Mouse (Mus musculus) left cerebral cortex, adult 2 months (tissue): ENCODE data around the gene Znrf2. TPM values are rescaled to one million over a fixed set of nuclear protein-coding genes. Genes with fewer than 3 reads are reported as not detected.
"Not testable (repeated sequence)": the region's sequence is repeated elsewhere in the genome, so short reads cannot be mapped to it uniquely, and the experiment has no call there.

ENCODE experiments used
- DNase-seq, 2 experiments: peaks; one replicate each; pipeline ENCODE4 v3.0.0; 2021 to 2022; ENCODE audit warnings: low spot score in 2 of 2, mixed read lengths in 1 of 2; ENCODE audit errors: extremely low spot score in 1 of 2
- H3K27ac ChIP-seq: fragments of 200-600 bp; 2 replicates; pipeline ENCODE4 v1.8.1; 2022
- H3K4me3 ChIP-seq: fragments of 200-600 bp; 2 replicates; pipeline ENCODE4 v1.8.1; 2022
- CTCF ChIP-seq: fragments of 200-600 bp; IDR thresholded peaks from 2 replicates; pipeline ENCODE4 v1.8.1; 2022; ENCODE audit warnings: antibody characterized with exemption, mild to moderate bottlenecking, moderate library complexity
- intact Hi-C: fragments of 180-260 bp; cut with DNase I; formaldehyde crosslinking; loops from one replicate; pipeline ENCODE4 v1.15.1; 2025
- total RNA-seq, 2 experiments: library from RNA; stranded (reverse); gene quantifications; 2 replicates each; pipeline ENCODE4 v1.2.3; 2021

The Znrf2 gene
- total RNA-seq, 2 experiments from 2014 or later: 13.7 to 14.1 TPM

DNA sequence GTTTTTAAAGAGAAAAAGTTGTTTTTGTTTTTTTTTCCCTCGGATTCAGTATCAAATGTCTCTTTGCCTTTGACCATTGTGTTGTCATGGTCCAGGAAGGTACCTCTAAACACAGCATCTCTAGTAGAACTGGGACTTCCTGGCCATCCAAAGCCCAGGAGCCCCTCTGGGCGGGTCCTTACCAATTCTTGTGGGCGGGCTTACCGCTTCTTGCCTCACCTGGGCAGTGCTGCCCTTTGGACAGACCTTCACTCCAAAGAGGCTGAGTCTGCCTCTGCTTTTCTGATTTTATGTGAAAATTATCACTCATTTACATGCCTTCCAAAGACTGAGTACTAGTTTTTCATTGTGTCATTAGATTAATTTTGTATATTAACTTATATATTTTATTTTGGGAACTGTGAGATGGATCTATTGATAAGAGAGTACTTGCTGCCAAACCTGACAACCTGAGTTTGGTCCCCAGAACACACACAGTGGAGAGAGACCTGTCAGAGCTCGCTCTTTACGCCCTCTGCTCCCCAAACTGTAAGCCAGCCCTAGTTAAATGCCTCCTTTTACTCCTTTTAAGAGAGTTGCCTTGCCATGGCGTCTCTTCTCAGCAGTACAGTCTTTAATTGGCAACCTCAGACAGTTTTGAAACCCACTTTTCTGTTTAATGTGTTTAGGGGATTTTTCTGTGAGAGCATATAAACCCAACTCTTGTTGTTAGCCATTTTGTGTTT lies 13.5 kb downstream of the Znrf2 start:
- intact Hi-C loops: no loop called here
- Histone ChIP-seq H3K4me3 (no peak overlapping the region), H3K27ac (no peak overlapping the region)
- no peak for TF ChIP-seq CTCF
- DNase-seq: no peak

DNA sequence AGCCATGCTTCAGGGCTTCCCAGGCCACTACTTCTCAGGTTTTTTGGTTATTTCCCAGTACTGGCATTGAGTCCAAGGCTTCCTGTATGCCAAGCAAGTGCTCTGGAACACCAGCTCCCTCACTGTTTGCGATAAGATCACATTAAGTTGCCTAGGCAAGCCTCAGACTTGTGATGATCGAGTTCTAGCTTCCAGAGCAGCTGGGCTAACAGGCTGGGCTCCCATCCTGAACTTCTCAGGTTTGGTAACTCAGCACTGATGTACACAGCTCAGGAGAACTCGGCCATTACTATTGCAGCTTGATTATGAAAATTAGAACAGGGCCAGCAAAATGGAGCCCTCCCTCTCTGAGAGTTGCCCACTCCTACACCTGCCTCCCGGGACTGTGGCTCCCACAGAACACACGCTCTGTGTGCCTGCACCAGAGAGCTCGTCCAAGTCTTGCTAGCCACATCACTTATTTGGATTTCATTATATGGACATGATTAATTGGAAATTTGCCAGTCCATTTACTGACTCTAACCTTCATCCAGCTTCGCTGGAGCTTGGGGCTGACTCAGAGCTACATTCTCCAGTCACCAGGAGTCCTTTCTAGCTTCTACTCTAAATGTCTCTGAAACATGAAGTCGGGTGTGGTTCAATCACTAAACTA lies 14.5 kb downstream of the Znrf2 start:
- intact Hi-C loops: no loop called here
- Histone ChIP-seq H3K27ac (no peak overlapping the region), H3K4me3 (no peak overlapping the region)
- no peak for DNase-seq
- no peak for TF ChIP-seq CTCF

DNA sequence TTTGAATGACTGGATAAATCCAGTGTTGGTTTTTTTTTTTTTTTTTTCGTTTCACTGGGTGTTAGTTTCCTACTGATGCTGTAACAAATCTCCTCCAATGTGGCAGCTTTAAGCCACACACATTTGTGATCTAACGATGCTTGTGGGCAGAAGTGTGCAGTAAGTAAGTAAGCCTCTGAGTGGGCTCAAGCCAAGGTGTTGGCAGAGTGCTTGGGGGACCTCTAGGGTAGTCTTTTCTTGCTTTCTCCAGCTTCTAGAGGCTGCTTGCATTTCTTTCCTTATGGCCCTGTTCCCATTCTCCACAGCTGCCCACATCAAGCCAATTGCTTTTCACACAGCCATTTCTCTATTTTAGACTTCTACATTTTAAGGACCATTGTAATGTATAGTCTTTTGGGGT lies 16.7 kb downstream of the Znrf2 start:
- no peak for DNase-seq
- intact Hi-C loops: no loop called here
- Histone ChIP-seq H3K4me3 (no peak overlapping the region), H3K27ac (no peak overlapping the region)
- no peak for TF ChIP-seq CTCF

DNA sequence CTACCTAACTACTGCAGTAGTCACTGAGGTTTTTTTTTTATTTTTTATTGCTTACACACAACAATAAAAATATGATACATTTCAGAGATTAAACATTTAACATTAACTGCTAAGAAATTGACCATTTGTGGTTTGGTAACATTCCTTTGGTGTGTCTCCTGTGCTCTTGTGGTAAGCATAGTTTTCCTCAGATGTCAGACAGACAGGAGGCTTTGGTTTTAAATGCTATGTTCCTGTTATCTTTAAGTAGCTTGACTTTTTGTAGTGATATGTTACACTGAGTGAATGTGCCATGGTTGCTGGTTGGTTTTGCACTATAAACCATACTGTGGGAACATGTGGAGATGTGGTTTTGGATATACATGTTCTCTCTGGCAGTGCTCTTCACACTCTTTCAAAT lies 19.9 kb downstream of the Znrf2 start:
- DNase-seq: no peak
- Histone ChIP-seq H3K27ac (no peak overlapping the region), H3K4me3 (no peak overlapping the region)
- TF ChIP-seq CTCF: no peak
- intact Hi-C loops: no loop called here

DNA sequence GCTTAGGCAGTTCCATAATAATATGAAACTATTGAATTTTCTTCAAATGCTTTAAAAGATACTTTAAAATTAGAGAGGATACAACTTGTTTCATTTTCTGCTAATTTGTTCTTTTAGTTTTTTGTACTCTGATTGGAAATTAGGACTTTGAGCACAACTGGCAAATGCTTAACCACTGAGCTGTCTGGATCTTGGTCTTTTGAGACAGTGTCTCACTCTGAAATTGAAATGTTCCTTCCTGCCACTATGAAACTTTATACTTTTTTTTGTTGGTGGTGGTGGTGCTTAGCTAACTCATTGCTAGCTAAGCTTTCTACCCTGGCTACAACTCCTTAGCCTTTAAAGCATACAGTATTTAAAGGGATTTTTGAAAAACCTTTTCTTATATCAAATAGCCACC lies 24.7 kb downstream of the Znrf2 start:
- no peak for DNase-seq
- intact Hi-C loops: no loop called here

DNA sequence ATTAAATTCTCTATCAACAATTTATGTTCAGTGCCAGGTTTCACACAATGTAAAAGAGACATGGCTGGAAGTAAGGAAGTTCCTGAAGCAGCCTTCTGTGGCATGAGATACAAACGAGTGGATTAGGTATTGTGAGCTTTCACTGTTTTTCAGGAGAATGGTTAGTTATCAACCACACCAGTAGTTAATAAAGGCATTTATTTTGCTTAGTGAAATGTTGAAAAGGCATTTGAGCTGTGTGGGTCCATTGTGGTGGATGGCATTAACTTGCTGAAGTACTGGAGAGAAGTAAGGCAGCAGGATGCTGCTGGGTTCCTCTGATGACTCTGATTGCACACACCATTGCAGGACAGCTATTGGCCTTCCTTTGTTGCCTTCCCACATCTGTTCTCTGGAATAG lies 25.3 kb downstream of the Znrf2 start:
- no peak for TF ChIP-seq CTCF
- intact Hi-C loops: no loop called here
- H3K27ac ChIP-seq: no peak overlapping the region
- no peak for DNase-seq
- no peak overlapping the region for H3K4me3 ChIP-seq

More for the DNA sequence above, 24.7 kb downstream of the Znrf2 start:
- Histone ChIP-seq H3K27ac (no peak overlapping the region), H3K4me3 (no peak overlapping the region)
- TF ChIP-seq CTCF: no peak

DNA sequence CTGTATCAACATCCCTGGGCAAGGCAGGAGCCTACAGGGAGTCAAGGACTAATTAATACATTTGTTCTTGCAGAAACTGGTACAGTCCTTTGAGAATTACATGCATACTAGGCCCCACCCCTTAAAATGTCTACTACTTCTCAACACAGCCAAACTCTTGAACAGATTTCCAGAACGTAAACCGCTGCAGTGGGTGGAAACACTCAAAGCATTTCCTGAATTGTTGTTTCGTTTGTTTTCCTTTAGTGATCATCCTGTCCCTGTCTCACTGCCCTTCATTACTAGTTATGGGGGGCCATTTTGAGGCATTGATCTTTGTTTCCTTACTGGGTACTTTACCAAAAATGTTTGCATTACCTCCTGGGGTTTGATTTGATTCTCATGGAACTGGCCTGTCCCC lies 31.8 kb downstream of the Znrf2 start:
- DNase-seq: no peak
- intact Hi-C loops: no loop called here
- no peak for TF ChIP-seq CTCF
- Histone ChIP-seq H3K4me3 (no peak overlapping the region), H3K27ac (no peak overlapping the region)

DNA sequence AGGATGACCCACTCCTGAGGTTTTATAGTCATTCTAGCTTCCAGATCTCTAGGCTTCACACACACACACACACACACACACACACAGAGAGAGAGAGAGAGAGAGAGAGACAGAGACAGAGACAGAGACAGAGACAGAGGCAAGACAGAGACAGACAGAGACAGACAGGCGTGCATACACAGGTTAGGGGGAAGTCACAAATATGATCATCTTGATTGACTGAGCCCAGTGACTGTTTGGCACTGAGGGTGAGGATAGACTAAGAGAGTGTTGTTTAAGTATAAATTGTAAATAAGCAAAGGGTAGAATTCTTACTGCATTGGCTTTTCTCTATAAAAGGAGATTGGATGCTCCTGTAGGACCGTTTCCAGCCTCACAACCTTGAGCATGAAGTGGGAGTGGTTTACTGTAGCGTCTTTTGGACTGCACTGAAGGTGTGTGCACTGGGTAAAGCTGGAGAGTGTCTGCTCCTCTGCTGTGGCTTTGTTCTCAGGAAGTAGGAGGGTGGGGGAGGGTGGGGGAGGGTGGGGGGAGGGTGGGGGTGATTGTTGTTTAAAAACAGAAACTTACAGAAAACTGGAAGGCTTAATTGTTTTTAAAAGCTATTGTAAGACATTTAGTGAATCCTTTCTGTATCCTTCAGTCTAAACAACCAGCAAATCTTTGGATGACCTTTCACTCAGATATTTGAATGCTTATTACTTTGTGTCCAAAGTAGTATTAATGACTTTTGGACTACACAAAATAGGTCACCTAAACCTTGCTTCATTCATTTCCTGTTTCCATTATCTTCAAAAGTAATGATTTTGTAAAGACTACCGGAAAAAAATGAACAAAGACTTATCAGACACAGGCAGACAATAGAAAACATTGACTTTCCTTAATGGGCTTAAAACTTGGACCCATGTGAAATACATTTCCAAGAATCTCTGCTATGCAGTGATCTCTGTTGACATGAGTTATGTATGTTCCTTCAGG lies 32.8 kb downstream of the Znrf2 start:
- TF ChIP-seq CTCF: no peak

DNA sequence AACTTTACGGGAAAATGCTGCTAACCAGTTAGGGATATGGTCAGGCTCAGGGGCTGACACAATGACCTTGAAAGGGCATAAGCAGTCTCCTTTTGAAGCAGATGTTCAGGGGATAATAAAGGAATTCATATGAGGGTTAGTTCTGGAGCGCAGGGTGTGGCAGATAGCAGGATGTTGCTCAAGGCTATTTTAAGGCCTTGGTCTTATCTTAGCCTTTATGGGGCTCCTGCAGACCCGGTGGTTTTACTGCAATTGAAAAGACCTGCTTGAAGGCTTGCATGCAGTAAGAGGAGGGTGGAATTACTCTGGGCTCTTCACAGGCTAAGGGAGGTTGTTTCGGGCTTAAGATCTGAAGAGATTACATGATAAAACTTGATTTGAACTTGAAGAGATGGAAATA lies 35.1 kb downstream of the Znrf2 start:
- intact Hi-C loops: no loop called here
- no peak for DNase-seq
- Histone ChIP-seq H3K4me3 (no peak overlapping the region), H3K27ac (no peak overlapping the region)
- no peak for TF ChIP-seq CTCF

More for the DNA sequence above, 32.8 kb downstream of the Znrf2 start:
- intact Hi-C loops: no loop called here
- H3K4me3 ChIP-seq: no peak overlapping the region
- no peak for DNase-seq
- no peak overlapping the region for H3K27ac ChIP-seq

DNA sequence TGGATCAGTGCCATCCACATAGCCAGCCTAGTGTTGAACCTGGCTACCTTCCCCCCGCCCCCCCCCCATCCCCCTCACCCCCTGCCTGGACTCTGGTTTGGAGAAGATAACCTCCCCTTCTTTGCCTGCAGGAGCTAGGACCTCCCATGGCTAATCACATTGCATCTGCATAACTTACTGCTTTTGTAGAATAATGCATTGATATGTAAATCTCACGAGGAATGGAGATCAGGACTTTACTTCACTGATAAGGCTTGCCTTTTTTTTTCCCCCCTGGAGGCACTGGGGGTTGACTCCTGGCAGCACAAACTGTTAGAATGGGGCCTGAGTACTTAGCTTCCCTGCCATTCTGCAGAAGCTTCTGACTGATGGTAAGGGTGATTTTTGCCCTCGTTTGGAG lies 36.0 kb downstream of the Znrf2 start:
- H3K4me3 ChIP-seq: no peak overlapping the region
- H3K27ac ChIP-seq: no peak overlapping the region
- TF ChIP-seq CTCF: no peak
- DNase-seq: no peak
- intact Hi-C loops: no loop called here

DNA sequence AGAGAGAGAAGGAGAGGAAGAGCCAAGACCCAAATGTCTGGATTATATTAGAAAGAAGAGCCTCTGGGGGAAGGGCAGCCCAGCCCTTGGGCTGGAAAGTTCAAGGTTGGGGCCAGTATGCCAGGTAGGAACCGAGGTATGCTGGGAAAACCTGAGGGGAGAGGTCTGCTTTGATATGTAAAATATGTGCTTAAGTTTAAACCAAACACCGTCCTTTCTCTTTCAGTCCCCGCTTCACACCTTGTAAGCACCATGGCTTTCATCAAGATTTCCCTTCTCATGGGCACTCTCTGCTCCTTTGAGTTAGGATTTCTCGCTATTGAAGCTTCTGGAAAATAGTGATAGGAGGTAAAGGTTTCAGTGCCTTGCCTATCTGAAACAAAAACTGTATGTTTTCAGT lies 38.1 kb downstream of the Znrf2 start:
- DNase-seq: no peak
- no peak overlapping the region for H3K27ac ChIP-seq
- H3K4me3 ChIP-seq: no peak overlapping the region
- no peak for TF ChIP-seq CTCF
- intact Hi-C loops: no loop called here

DNA sequence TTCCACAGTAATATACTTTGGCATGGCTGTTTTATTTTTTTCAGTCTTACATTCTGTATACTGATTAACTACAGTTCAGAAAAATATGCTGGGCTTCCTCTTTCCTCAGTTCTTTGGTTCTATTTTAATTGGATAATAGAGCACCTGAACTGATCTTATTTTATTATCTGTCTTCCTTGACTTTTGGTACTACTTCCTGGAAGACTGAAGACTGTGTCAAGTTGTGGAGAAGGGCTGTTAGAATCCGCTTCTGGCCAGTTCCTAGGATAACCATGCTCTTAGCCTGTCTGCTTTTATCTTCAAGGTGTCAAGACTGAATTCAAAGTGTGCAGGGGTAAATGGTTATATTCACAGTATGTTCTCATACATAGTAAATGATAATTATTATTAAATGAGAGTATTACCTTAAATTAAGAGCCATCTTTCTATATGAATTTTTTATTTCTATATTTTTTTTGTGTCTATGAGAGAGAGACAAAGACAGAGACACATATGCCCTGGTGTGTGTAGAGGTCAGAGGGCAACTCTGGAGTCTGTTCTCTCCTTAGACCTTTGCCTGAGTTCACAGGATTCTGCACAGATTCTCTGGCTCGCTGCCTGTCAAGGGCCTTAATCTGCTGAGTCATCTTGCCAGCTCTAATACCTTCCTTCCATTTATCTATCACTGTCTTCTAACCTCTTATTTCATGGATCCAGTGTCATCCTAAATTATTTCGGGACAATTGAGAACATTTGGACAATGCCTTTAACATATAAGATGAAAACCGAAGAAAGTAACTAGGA lies 39.3 kb downstream of the Znrf2 start:
- no peak for DNase-seq
- Histone ChIP-seq H3K27ac (no peak overlapping the region), H3K4me3 (no peak overlapping the region)
- TF ChIP-seq CTCF: no peak
- intact Hi-C loops: no loop called here

DNA sequence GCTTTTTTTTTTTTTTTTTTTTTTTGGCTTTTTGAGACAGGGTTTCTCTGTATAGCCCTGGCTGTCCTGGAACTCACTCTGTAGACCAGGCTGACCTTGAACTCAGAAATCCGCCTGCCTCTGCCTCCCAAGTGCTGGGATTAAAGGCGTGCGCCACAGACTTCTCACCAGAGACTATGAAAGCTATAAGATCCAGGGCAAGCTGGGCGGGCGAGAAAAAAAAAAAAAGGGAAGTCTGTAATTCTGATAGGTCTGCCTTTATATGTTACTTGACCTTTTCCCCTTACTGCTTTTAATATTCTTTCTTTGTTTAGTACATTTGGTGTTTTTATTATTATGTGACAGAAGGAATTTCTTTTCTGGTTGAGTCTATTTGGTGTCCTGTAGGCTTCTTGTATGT lies 42.4 kb downstream of the Znrf2 start:
- intact Hi-C loops, H3K27ac ChIP-seq, DNase-seq: not testable (repeated sequence)

More for the DNA sequence above, 42.4 kb downstream of the Znrf2 start:
- not testable (repeated sequence) for H3K4me3 ChIP-seq
